Mouse (Mus musculus) embryo, embryonic 10.5 days (tissue): ENCODE measurements around the gene Nfic.

Experiments used
- DNase-seq: peaks from one replicate; pipeline ENCODE4 v3.0.0-alpha.2; 2015; ENCODE audit warnings: low spot score

Nfic gene

DNA sequence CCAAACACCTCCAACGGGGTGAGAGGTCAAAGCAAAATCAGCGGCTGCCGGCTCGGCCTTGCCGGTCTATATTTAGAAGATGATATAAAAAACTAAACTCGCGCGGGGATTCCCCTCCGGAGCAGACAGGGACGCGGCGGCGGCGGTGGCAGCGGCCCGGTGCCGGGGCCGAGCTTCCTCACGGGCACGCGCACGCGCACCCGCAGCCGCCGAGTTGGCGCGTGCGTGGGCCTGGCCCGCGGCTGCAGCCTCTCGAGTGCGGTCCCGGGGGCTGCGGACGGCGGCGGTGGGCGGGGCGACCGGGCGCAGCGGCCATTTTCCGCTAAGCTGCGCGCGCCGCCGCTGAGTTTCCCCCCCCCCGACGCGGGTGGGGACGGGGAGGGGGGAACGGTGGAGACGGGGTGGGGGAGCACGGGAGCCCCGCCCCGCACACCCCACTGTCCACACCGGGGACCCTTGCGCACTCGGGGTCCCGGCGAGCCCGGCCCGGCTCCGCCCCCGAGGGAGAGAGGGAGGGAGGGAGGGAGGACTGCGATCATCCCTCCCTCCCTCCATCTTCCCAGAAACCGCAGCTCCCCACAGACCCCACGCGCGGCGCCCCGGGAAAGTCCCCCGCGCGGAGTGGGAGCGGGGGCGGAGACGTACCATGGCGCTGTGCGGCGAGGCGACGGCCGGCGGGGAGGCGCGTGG, 25.1 kb downstream of the Nfic start:
- DNase-seq, result peak; percentile 75

DNA sequence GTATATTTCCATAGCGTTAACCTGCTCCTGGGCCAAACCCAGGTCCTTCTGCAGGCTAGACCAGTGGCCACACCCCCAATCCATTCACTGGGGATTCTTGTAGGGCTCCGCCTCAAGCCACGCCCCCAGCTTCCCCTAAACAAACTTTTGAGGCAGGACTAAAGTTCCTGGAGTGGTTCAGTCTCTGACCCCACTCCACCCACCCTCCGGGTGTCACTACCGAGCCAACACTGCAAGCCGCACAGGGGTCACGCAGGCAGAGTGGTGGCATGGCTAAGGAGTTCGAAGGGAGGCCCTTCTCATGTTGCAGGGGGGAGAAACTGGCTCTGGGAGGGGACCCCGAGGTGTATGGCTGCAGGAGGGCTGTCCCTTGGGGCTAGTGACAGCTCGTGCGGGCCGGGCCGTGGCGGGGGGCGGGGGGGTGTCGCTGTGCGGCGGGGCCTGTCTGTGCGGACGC, 25.8 kb downstream of the Nfic start:
- peak; percentile 93 for DNase-seq

DNA sequence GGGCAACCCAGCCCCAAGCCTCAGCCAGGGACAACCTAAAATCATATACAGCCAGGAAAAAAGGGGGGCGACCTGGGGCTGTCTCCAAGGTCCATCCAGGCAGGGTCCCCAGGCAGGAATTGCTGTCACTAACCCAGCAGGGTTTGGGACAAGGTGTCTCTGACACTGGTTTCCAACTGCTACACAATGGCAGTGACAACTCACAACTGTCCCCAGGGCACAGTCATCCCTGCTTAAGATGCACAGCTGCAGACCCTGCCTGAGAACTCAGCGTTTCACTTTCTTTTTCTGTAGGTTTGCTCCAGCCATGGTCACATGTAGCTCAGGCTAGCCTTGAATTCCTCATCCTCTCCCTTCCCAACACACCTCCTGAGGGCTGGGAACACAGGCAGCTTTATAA, 26.3 kb downstream of the Nfic start:
- DNase-seq, result no peak

DNA sequence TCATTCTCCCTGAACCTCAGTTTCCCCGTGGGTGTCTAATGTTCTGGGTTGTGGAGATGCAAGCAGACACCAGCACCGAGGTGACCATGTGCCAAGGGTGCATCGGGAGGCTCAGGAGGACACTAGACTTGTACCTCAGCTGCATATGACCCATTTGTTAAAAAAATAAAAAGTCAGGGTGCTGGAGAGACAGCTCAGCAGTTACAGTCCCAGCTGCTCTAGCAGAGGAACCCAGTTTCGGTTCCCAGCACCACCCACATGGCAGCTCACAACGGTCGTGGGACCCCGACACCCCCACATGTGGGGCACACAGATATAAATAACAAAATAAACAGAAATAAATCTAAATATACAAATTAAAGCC, 26.9 kb downstream of the Nfic start:
- no peak for DNase-seq

DNA sequence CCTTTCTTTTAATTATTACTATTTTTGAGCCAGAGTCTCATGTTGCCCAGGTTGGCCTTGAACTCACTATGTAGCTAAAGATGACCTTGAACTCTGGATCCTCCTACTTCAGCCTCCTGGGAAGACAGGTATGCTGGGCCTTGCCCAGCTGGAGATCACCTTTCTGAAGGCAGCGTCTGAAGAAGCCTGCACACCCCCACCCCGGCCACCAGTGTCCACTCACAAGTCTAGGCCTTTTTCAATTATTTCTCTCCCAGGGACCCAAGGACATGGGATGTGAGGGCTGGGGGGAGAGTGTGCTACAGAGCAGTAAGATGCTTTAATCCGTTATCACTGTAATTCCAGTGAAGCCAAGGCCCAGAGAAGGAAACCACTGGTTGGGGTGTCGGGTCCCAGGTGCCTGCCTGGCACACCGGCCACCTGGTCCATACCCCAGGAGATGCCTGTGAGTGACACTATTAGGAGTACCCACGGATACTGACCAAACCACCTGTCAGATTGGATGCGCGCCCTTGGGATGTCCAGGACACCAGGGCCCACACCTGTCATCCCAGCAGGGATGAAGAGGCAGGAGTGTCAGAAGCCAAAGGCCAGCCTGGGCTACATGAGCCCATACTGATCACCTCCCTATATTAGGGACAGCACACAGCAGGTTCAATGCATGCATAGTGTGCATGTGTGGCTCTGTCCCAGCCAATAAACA, 27.5 kb downstream of the Nfic start:
- DNase-seq, result no peak

DNA sequence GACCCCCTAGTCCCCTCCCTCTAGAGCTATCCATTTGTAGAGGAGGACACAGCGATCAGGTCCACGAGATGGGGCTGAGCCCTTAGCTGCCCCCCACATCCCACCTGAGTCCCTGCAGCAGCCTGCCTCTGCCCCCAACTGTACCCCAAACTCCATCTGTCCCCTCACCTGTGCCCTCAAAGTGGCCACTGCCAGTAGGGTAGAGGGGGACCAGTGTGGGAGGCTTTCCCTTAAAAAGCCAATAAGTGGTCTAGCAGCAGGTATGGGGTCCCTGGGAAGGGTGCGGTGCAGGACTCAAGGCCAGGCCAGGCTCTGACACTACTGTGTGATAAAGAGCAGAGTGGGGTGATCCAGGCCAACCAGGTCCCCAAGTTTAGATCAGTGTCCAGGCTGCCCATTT, 28.1 kb downstream of the Nfic start:
- no peak for DNase-seq

DNA sequence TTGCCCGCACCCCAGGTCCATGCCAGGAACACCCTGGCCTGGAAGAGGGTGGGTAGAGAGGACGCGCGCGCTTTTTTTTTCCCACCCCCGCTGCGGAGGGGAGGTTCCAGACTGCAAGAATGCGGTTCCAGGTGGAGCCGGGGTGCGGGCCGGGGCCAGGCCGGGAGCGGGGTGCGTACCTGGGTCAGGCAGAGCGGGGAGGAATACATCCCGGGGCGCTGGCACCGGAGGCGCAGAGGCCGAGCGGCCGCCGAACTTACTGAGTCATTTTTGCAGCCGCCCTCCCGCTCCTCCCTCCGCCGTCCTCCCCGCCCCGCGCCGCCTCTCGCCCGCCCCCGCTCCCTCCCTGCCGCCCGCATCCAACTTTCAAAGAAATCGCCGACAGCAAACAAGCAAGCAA, 28.5 kb downstream of the Nfic start:
- no peak for DNase-seq

DNA sequence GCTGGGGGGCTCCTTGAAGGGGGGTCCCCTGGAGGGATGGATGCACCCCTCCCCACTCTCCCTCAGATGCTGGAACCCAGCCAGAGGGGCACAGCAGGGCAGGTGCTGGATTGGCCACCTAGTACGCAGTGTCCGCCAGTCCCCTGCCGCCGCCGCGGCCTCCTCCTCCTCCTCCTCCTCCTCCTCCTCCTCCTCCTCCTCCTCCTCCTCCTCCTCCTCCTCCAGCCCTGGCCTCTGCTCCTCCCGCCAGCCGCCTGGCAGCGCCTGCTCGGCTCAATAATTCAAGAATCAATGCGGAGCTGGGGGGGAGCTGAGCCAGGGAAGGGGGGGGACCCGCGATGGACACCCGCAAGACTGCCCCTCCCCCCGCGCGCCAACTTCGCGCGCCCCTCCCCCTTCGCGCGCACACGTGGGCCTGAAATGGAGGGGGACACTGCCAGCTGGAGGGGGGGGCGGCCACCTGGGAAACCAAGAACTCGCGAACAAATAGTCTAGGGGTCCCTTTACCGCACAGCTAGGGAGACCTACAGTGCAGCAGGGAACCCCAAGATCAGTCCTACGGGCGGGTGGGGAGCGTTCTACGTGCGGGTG, 29.3 kb downstream of the Nfic start:
- no peak for DNase-seq

DNA sequence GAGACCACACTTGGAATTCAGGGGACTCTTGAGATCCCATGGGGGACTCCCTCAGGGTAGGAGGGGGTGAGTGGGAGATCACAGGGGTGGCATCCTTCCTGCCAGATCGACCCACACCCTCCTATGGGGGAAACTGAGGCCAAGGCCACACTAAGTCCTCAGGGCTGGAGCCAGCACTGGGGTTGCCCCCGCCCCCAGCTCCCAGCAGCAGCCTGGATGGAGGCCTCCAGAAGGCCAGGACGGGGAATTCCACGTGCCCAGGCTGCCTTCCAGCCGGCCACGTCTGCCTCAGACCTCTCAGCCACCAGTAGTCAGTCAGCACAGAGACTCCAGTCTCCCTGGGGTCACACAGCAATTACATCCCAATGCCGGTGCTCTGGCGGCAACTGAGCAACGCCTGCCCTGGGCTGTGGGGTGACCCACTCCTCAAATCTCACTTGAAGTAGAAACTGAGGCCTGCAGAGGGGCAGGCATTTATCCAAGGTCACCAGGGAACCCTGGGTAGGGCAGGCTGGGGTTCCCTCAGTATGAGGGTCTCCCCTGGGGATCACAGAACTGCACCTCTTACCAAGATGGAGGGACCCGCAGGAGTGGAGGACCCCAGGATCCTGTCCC, 30.1 kb downstream of the Nfic start:
- no peak for DNase-seq

DNA sequence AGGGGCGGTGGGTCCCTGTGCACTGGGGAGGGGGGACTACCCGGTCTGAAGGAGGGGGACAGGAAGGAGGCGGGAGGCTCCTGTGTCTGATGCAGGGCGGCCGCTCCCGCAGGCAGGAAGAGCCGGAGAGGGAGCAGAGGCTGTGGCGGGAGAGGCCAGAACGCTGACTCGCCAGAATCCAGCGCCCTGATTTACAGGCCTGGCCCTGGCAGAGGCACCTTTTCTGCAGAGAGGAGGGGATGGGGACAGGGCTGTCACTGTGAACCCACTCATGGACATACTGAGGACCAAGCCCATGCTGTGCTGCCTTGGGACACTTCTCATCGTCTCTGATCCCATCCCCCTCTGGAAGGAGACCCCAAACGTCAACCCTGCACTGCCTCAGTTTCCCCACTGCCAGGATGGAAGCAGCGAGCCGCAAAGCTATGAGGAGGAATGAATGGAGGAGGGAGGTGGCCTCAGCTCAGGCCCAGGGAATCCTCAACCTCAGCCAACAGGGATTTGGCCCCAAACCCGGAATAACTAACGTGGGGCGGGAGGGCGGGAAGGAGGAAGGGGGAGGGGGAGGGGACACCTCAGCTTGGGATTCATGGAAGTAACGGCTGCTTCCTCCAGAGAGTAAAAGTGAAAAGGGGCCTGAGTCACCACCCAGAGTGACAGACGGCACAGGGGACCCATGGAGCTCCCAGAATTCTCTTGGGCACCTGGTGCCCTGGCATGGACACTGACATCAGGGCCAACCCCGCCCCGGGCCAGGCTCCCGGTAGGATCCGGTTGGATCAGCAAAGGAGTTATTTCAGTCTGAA, 31.0 kb downstream of the Nfic start:
- DNase-seq, result peak; percentile 28

DNA sequence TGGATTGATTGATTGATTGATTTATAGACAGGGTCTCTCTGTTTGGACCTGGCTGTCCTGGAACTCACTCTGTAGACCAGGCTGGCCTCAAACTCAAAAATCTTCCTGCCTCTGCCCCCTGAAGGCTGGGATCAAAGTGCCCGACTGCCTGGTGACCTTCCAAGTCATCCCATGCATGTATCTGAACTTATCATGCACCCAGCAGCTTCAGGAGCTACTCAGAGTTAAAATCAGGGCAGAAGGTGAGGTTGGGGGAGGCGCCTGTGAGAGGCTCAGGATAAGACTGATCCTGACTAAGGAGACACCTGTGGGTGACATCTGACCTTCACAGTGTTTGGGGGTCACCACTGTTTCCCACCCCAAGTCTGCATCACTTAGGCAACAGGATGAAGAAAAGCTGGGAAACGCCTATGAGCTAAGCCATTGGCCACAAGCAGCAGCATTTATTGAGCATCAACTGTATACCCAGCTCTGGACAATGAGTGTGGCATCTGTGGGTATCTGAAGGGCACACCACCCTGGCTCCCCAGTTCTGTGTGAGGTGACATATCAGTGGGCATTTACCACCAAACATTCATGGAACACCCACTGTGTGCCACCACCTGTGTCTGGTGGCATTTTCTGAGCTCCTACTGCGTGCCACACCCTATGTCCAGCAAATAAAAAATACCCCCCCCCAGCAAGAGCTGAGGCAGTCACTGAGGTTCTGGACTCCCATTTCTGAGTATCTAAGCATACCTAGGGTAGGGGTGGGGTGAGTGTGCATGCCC, 31.8 kb downstream of the Nfic start:
- no peak for DNase-seq

DNA sequence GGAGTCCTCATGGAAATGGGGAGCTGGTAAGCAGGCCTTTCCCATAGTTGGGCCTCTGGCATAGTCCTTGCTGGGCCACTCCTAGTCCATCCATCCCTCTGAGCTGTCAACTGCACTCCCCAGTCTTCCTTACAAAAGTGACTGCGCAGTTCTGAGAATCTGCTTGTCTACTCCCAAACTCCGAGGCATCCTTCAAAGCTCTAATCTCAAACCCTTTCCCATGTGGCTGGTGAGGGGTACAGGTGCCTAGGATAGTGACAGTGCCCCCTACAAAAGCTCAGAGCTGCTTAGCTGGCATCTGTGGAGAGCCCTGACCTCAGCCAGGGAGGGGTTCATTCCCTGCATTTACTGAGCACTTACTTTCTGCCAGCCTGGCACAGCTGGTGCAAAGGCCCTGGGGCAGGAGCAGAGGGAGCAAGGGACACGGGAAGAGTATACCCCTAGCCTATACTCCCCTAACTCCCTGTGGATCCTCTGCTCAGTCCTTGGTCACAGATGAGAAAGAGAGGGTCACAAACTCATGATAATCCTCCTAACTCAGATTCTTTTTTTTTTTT, 32.7 kb downstream of the Nfic start:
- no peak for DNase-seq

DNA sequence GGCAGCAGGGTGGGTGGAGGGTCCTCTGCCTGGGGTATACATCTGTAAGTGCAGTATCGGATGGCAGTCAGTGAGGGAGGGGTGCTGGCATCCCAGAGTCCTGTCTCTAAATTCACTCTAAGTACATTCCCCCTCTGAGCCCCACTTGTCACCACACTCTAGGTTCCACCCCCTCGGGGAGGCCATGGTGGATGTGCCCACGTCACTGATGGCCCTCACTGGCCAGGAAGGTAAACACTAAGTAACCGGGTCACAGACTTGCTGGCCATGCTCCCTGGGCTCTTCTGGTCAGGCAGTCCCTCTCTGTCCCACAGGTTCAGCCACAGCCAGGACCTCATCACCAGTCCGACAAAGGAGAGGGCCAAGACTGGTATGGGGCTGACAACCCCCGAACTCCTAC, 33.2 kb downstream of the Nfic start:
- no peak for DNase-seq

DNA sequence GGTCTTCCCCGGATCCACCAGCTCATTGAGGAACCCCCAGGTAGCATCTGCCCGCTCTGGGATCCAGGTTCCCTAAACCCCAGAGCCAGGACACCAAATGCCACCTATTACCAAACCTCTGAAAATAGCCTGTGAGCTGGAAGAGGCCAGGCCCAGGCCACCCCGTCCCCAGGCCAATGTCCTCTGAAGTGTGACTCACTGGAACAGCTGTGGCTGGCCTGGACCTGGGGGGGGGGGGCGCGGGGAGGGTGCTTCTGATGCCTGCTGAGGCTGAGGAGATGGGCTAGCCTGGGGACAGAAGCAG, 33.7 kb downstream of the Nfic start:
- no peak for DNase-seq

DNA sequence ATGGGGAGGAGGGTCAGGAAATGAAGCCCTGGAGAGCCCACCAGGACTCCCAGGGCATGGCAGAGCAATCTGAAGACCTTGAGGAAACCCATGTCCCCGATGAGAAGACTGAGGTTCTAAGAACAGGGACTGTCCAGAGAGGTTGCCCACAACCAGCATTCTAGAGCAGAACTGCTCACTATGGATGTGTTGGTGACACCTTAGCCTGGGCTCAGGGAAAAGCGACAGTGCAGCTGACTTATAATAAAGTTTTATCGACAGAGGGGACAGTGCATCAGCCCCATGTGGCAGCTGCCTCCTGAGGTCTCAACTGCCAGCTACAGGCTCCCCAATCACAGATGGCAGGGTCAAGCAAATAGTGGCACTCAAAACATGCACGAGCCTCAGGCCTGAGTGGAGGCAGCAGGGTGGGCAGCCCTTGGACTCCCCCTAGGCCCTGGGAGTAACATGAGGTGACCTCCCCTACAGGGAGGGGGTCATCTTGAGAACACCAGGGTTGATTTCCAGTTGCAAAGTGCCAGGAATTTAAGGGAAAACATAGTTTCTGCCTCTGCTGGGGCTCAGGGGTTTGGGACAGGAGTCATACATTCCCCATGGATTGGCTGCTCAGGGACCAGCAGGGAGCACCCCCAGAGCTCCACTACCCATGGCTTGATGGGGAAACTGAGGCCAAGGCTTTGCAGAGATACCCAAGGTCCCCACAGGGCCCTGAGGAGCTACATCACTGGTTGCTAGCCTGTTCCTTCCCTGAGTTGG, 34.2 kb downstream of the Nfic start:
- DNase-seq, result no peak

DNA sequence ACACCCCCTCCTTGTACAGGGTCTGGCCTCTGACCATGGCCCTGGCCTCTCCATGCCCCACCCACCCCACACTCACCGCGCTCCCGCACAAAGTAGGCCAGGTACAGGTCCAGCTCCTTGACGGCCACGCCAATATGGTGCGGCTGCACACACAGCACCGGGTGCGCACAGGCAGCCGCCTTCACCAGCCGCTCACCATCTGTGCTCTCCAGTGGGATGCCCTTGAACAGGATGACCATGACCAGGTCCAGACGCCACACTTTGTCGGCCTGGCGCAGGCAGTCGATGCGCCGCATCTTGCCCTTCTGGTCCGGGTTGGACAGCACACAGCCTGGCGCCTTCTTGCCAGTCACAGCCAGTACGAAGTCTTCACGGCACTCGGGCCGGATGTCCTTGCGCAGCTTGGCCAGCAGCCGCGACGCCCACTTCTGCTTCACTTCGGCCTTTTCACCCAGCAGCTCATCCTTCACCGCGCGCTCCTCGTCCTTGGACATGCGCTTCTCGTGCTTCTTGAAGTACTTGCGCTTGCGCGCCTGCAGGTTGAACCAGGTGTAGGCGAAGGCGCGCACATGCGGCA, 35.2 kb downstream of the Nfic start:
- DNase-seq, result no peak

DNA sequence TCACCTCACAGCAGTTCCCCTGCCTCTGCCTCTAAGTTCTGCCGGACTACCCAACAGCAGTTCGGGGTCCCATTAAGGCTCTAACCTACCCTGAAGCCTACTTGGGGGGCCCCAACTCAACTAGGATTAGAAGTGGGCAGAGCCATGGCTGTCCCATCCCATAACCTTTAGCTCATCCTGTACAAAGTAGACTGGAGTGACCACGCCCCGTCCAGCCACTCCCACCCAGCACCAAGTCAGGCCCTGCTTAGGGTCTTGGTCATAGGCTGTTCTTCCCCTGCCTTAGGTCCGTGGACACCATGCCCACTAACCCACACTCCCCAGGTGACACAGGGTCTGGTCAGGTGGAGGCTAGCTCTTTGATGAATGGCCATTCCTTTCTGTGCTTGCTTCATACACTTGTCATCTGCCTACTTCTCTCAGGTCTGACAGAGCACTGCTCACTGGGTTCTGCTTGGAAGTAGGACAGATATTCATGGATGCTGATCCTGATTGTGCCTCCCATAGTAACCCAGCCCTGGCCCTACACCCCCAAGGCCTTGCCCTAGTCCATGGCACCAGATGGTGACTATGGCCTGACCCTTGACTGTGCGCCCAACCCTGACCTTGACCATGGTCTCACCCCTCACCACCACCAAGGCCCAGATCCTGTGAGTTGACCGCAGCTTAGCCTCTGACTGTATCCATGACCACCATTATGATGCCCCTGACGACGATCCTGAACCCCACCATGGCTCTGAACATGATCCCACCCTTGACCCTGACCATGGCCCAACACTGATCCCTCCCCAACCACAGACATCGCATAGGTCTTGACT, 36.1 kb downstream of the Nfic start:
- DNase-seq, result no peak

DNA sequence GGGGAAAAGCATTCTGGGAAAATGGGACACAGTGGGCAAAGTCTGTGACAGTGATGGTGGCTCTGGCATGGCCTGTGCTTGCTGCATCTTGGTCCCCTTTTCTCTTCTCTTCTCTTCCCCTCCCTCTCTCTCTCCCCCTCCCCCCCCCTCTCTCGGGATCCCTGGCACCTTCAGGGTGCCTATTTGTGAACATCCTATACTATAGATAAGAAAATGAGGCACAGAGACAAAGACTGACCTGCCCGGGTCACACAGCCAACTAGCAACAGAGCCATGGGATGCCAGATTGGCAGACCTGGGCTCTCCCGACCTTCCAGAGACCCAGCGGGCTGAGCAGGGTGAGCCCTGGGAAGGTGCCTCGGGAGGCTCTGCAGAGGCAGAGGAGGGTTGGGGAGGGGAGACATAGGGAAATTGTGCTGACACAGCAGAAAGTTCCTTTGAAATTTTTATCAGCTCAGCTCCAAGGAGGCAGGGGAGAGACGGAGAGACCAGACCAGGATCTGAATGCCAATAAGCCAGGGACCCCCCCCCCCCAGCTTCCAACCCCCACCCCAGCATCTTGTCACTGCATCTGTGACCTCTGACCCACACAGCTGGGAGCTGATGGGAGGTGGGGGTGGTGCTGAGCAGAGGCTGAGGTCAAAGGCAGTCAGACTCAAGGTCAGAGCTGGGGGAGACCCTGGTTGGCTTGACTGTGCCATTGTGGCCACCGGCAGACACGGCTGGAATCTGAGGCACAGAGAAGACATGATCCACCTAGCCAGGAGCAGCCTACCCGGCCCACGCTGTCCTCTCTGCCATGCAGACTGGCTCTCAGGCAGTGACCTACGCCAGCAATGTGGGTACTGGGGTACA, 37.0 kb downstream of the Nfic start:
- no peak for DNase-seq
